Mouse (Mus musculus) hindbrain, embryonic 14.5 days (tissue): ENCODE measurements at regions not wholly inside any gene's neighbourhood (a gene's known extent, or its start where the extent isn't known, plus 50 kb on each side); places are given as distances from the start of the nearest gene placed in this dataset.
A peak's percentile ranks its signal among the peaks of the same experiment; 100 is the strongest.
"Not testable (repeated sequence)": the region's sequence is repeated elsewhere in the genome, so short reads cannot be mapped to it uniquely, and the experiment has no call there.

Experiments
- ATAC-seq: fragments of 200-750 bp; cut with Nextera tagmentation; 2 replicates; pipeline ENCODE4 v1.8.0; 2017; ENCODE audit warnings: moderate number of reproducible peaks, mild to moderate bottlenecking, moderate TSS enrichment, moderate library complexity; ENCODE audit not compliant: low FRiP score
- DNase-seq: peaks from one replicate; pipeline ENCODE4 v3.0.0-alpha.2; 2015; ENCODE audit warnings: low spot score
- H3K27ac ChIP-seq: fragments of 300-500 bp; sonication (generic); 2 replicates; pipeline ENCODE4 v1.5.1; 2014; ENCODE audit warnings: mild to moderate bottlenecking, moderate library complexity
- H3K27me3 ChIP-seq: fragments of 300-500 bp; sonication (generic); 2 replicates; pipeline ENCODE4 v1.6.1; 2014; ENCODE audit warnings: mild to moderate bottlenecking, low read length, mixed read lengths; ENCODE audit not compliant: control insufficient read depth, insufficient read depth
- H3K36me3 ChIP-seq: fragments of 300-500 bp; sonication (generic); replicated peaks from 2 replicates; pipeline ENCODE4 v1.6.1; 2014; ENCODE audit not compliant: control insufficient read depth, insufficient read depth
- H3K4me1 ChIP-seq: fragments of 300-500 bp; sonication (generic); replicated peaks from 2 replicates; pipeline ENCODE4 v1.6.1; 2014; ENCODE audit warnings: antibody characterized with exemption, low read length, mixed read lengths; ENCODE audit not compliant: control insufficient read depth, insufficient read depth
- H3K4me2 ChIP-seq: fragments of 300-500 bp; sonication (generic); replicated peaks from 2 replicates; pipeline ENCODE4 v1.6.1; 2014; ENCODE audit warnings: mild to moderate bottlenecking, moderate library complexity
- H3K4me3 ChIP-seq: fragments of 300-500 bp; sonication (generic); replicated peaks from 2 replicates; pipeline ENCODE4 v1.5.1; 2014; ENCODE audit warnings: mild to moderate bottlenecking, low read length
- H3K9ac ChIP-seq: fragments of 300-500 bp; sonication (generic); 2 replicates; pipeline ENCODE4 v1.6.1; 2014
- H3K9me3 ChIP-seq: fragments of 300-500 bp; sonication (generic); 2 replicates; pipeline ENCODE4 v1.6.1; 2016; ENCODE audit warnings: low read length; ENCODE audit not compliant: control insufficient read depth
- WGBS: fragments of 180-500 bp; shearing (Covaris S2); extraction: QIAGEN DNeasy Blood & Tissue Kit; methylation state at CpG from one replicate; pipeline ENCODE4 v1.1.7; 2014; 5-methylcytosine and 5-hydroxymethylcytosine counted together

DNA sequence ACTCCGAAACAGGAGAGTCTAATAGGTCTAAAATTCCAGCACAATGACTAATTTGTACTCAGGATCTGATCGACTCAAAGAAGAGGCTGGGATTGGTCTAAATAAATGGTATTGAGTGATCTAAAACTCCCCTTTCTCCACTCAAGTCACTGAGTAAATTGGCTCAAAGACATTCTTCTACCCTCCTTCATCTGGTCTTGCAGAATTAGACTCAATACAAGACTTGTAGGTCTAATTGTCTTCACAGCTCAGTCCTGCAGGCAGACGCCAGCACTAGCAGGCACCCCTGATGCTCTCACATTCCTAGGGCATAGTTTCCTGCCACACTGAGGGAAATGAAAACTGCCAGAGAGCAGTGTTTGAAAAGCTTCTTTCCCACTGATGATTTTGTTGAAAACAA is 382.9 kb upstream of the Impg1 start:
- H3K4me1 ChIP-seq: no peaks in the 10 kb centered on the region
- no peaks in the 10 kb centered on the region for H3K27me3 ChIP-seq
- DNase-seq (no peak), ATAC-seq (no peak)
- WGBS: 59% methylated on average over 3 of the region's 3 CpGs
- H3K9ac ChIP-seq: no peak overlapping the region
- H3K36me3 ChIP-seq: no peaks in the 10 kb centered on the region
- H3K4me3 ChIP-seq: no peak overlapping the region
- no peak overlapping the region for H3K27ac ChIP-seq
- no peak overlapping the region for H3K4me2 ChIP-seq
- no peaks in the 10 kb centered on the region for H3K9me3 ChIP-seq

DNA sequence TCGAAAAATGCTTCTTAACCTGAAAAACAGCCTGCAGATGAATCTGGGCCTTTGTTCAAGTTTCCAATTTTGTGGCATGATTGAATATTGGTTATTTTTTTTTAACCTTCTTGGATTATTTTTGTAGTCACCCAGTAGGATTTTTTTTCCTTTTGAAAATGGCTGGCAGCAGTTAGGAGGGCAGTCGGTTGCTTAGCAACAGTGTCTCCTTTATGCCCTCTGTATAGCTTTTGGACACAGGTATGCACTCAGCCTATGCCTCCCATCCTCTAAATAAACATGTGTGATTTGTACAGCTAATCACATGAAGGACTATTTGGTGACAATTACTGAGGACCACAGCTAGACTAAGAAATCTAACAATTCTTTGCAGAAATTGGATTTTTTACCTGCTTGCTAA is 367.5 kb upstream of the Impg1 start:
- Histone ChIP-seq H3K4me1 (no peaks in the 10 kb centered on the region), H3K9me3 (no peaks in the 10 kb centered on the region), H3K4me3 (no peak overlapping the region), H3K4me2 (no peak overlapping the region), H3K27me3 (no peaks in the 10 kb centered on the region), H3K27ac (no peak overlapping the region), H3K36me3 (no peaks in the 10 kb centered on the region), H3K9ac (no peak overlapping the region)
- DNase-seq (no peak), ATAC-seq (no peak)
- WGBS: 72% methylated on average over 2 of the region's 2 CpGs

DNA sequence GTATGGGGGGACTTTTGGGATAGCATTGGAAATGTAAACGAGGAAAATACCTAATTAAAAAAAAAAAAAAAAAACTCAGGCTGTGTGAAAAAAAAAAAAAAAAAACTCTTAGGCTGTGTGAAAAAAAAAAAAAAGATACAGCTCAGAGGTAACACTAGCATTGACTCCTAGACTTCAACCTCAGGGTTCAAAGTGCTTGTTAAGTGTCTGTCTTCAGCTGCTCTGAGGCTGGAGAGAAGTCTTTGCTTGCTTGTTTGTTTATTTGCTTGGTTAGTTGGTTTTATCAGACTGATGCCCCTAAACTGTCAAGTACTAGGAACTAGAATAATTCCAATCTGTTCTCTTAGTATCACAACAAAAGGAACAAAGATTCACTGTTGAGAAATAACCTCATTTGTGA is 360.1 kb upstream of the Impg1 start:
- Histone ChIP-seq H3K9ac (no peak overlapping the region), H3K27ac (no peak overlapping the region), H3K27me3 (no peaks in the 10 kb centered on the region), H3K36me3 (no peaks in the 10 kb centered on the region), H3K9me3 (no peaks in the 10 kb centered on the region), H3K4me2 (no peak overlapping the region), H3K4me3 (no peak overlapping the region), H3K4me1 (no peaks in the 10 kb centered on the region)
- 100% methylated on average over 1 of the region's 1 CpGs for WGBS
- DNase-seq (no peak), ATAC-seq (no peak)

DNA sequence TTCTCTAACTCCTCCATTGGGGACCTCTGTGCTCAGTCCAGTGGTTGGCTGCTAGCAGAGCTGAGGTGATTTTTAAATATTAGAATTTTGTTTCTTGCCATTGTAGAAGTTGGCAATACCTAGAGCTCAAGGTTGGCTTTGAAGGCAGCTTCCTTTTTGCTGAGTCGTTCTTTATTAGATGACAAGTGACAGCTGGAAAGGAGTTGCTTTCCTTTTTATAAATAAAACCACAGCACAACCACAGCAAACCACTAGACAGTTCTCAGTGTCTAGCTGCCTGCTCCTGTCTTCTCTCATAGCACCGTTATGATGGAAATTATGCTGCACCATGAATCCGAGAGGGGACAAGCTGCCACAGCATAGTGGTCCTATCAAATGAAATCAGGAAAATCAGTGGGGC is 354.8 kb upstream of the Impg1 start:
- no peaks in the 10 kb centered on the region for H3K27me3 ChIP-seq
- ATAC-seq (no peak), DNase-seq (no peak)
- no peaks in the 10 kb centered on the region for H3K9me3 ChIP-seq
- H3K36me3 ChIP-seq: no peaks in the 10 kb centered on the region
- H3K4me2 ChIP-seq: no peak overlapping the region
- H3K4me1 ChIP-seq: no peaks in the 10 kb centered on the region
- no peak overlapping the region for H3K27ac ChIP-seq
- H3K9ac ChIP-seq: no peak overlapping the region
- WGBS: 87% methylated on average over 3 of the region's 3 CpGs
- no peak overlapping the region for H3K4me3 ChIP-seq

GRCm38 (mm10) chr9:80819070-80819469 is 353.8 kb upstream of the Impg1 start:
- no peak for ATAC-seq
- Histone ChIP-seq H3K4me1 (no peaks in the 10 kb centered on the region), H3K9me3 (no peaks in the 10 kb centered on the region), H3K27me3 (no peaks in the 10 kb centered on the region), H3K4me3 (no peak overlapping the region), H3K9ac (no peak overlapping the region), H3K36me3 (no peaks in the 10 kb centered on the region), H3K27ac (no peak overlapping the region), H3K4me2 (no peak overlapping the region)
- DNase-seq: no peak
- WGBS: 86% methylated on average over 1 of the region's 1 CpGs

DNA sequence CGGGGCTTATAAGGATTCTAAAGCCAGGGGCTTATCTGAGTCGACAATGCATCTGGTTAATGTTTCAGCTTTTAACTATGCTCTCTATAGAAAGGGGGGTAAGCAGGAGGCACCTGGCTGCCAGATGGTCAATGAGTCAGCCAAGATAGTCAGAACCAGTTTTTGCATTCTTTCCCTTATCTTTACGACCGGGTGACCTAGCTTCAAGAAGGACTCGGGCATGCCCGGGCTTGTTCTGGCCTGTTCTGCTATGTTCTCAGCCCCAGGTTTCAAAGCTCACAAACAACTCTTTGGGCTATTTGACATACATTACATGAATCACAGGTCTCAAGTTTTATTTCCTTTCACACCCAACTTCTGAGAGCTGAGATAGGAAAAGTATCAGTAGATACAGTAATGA is 348.6 kb upstream of the Impg1 start:
- H3K27me3 ChIP-seq, H3K9ac ChIP-seq, H3K9me3 ChIP-seq, H3K27ac ChIP-seq, H3K4me1 ChIP-seq, H3K4me2 ChIP-seq, H3K36me3 ChIP-seq, ATAC-seq, H3K4me3 ChIP-seq, DNase-seq: not testable (repeated sequence)
- WGBS: 89% methylated on average over 6 of the region's 6 CpGs

- Histone ChIP-seq H3K4me3 (no peak overlapping the region), H3K27me3 (no peaks in the 10 kb centered on the region), H3K4me1 (no peaks in the 10 kb centered on the region), H3K36me3 (no peaks in the 10 kb centered on the region), H3K9ac (no peak overlapping the region), H3K27ac (no peak overlapping the region), H3K4me2 (no peak overlapping the region), H3K9me3 (no peaks in the 10 kb centered on the region)
- ATAC-seq (no peak), DNase-seq (no peak)
- 54% methylated on average over 3 of the region's 3 CpGs for WGBS
Measured at GRCm38 (mm10) chr9:80791523-80791922, 326.2 kb upstream of the Impg1 start.

DNA sequence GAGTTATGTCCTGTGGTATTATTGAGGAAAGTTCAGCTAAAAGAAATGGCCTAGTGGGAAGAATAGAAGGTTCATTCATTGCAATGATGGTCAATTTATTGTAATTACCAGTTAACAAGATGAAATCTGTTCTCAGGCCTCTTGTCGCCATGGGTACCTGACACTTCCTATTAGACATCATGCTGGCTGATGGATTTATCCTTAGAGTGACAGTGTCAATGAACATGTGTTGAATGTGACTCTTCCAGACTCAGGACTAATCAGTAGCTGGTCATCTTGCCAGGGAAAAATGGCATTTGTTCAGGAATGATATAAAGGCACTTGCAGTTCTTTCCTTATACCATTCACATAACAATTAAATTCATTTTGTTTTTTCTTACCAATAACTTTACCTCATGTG is 309.3 kb upstream of the Impg1 start:
- Histone ChIP-seq H3K36me3 (no peaks in the 10 kb centered on the region), H3K4me3 (no peak overlapping the region), H3K9ac (no peak overlapping the region), H3K9me3 (no peaks in the 10 kb centered on the region), H3K4me1 (no peaks in the 10 kb centered on the region), H3K4me2 (no peak overlapping the region), H3K27me3 (no peaks in the 10 kb centered on the region), H3K27ac (no peak overlapping the region)
- WGBS: 57% methylated on average over 1 of the region's 1 CpGs
- DNase-seq (no peak), ATAC-seq (no peak)

DNA sequence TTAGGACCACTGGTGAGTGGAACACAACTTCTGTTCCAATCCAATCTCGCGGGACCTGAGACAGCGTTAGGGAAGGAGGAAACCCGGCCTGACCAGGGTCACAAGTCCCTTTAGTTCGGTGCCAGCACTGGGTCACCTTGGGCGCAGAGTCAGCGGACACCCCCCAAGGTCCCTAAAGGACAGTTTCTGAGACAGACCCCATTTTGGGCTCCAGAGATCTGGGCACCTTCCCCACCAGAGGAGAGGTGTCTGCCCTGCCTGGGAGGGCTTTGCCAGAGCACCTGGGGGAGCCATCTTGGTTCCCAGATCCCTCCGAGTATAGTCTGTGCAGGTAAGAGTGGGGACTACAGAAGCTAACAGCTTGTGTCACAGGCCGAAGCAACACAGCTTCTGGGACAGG is 270.5 kb upstream of the Impg1 start:
- not testable (repeated sequence) for H3K9ac ChIP-seq, H3K4me2 ChIP-seq, ATAC-seq, H3K27me3 ChIP-seq, H3K9me3 ChIP-seq, H3K4me3 ChIP-seq, H3K27ac ChIP-seq, H3K36me3 ChIP-seq, H3K4me1 ChIP-seq
- 96% methylated on average over 9 of the region's 9 CpGs for WGBS
- DNase-seq: peak; percentile 15

DNA sequence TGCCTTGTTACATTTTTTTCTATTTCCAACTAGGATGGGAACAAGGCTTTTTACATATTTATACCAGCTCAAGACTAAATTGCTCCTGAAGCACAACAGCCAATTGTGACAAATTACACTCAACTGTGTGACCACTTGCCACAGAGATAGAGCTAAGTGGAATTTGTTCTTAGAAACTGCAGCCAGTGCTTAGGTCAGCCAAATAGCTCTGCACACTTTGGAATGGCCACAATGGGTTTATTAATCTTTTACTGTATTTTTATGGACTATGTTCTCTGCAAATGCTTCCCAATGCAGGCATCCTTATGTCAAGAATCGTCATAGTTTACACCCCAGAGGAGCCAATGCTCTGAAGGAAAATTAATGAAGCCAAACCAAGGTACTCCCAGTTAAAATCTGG is 267.7 kb upstream of the Impg1 start:
- Histone ChIP-seq H3K27ac (no peak overlapping the region), H3K9me3 (no peaks in the 10 kb centered on the region), H3K9ac (no peak overlapping the region), H3K36me3 (no peaks in the 10 kb centered on the region), H3K4me3 (no peak overlapping the region), H3K27me3 (no peaks in the 10 kb centered on the region), H3K4me2 (no peak overlapping the region), H3K4me1 (no peaks in the 10 kb centered on the region)
- 88% methylated on average over 1 of the region's 1 CpGs for WGBS
- DNase-seq (peak; percentile 14), ATAC-seq (no peak)
